Mouse (Mus musculus): ENCODE data around the gene Klhdc8a. TPM values are rescaled to one million over a fixed set of nuclear protein-coding genes. Genes with fewer than 3 reads are reported as not detected.

The Klhdc8a gene
- total RNA-seq, 2 experiments from 2014 or later: 9.1 to 10.7 TPM

DNA sequence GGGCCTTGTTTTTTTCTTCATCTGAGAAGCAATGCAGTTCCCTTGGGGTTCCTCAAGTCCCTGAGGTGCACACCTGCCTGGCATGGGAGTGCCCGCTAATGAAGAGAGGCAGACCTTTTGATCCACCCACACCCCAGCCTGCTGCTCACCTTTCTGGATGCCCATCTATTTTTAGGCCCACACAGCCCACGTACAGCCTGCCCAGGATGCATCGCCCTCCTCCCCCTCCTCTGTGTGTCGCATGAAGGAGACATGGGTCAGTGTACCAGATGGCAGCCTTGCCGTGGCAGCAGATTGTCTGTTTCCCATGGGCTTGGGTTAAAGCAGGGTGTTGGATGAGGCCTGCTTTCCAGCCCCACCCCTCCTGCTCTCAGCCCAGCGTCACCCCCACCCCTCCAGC, 8.5 kb upstream of the Klhdc8a start:
- intact Hi-C loops (cut with DNase I): no loop called here
- peak; percentile 71 for DNase-seq

- intact Hi-C loops (cut with DNase I): no loop called here
- peak; percentile 57 for DNase-seq
Measured at GRCm38 (mm10) chr1:132290921-132291675, 7.3 kb upstream of the Klhdc8a start.

DNA sequence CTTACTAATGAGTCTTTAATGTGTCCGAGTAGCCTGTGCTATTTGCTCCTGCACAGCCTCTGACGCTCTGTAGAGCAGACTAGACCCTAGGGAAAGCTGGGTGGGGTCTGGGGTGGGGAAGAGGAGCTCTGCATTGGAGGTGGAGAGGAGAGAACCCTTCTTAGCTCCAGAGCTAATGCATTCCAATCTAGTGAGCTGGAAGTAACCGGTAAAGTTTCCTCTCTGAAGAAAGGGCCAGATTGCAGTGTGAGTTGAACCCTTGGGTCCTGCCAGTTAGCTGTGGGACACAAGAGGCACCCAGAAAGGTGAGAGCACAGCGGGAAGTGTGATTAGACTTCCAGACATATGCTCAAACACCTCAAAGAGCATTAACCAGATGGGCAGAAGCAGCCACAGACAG, 6.7 kb upstream of the Klhdc8a start:
- DNase-seq: no peak
- intact Hi-C loops (cut with DNase I): no loop called here

GRCm38 (mm10) chr1:132292318-132293129, 5.9 kb upstream of the Klhdc8a start:
- DNase-seq: peak; percentile 65

GRCm38 (mm10) chr1:132295506-132295905, 2.9 kb upstream of the Klhdc8a start:
- DNase-seq: no peak
- intact Hi-C loops (cut with DNase I): no loop called here

More at GRCm38 (mm10) chr1:132292318-132293129, 5.9 kb upstream of the Klhdc8a start:
- intact Hi-C loops (cut with DNase I): no loop called here

- intact Hi-C loops (cut with DNase I): no loop called here
- DNase-seq: peak; percentile 34
Measured at GRCm38 (mm10) chr1:132296051-132296450, 2.4 kb upstream of the Klhdc8a start.

- intact Hi-C loops (cut with DNase I): no loop called here
- peak; percentile 37 for DNase-seq
Measured at GRCm38 (mm10) chr1:132298801-132299464, 507 bp downstream of the Klhdc8a start.

GRCm38 (mm10) chr1:132299744-132300143, 1.3 kb downstream of the Klhdc8a start:
- DNase-seq: no peak
- intact Hi-C loops (cut with DNase I): no loop called here

DNA sequence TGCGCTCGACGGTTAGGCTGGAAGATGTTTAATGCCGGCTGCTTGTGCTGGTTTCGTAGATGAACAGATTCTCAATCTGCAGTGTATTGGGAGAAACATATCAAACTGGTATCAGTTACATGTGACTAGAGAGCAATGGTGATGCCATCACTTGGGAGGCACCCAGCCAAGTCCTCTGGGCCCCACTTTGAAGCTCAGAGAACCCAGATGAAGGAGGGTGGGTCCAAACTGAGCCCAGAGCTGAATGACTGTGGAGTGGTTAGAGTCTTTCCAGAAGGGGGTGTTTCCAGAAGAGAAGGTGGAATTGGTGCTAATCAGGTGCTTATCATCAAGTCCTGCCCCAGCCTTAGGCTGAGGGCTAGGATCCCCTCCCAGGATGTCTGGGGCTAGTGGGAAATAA, 2.8 kb downstream of the Klhdc8a start:
- DNase-seq: no peak
- intact Hi-C loops (cut with DNase I): no loop called here

DNA sequence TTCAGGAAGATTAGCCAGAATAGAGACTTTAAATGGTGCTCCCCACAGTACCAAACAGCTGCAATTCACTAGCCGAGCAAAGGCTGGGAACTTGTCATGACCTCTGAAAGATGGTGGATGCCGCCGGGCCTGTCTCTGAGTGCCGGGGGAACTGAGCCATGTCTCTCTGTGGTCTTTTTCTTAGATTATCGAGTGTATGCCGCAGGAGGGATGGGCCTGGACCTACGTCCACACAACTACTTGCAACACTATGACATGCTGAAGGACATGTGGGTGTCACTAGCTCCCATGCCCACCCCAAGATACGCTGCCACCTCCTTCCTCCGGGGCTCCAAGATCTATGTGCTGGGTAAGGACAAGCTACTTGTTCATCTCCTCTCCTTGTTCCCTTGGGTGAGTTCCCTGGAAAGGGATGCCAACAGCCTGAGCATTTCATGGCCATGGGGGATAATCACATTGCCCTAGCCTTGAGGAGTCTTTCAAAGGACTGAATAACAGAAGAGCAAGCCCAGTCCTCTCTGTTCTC, 4.0 kb downstream of the Klhdc8a start:
- intact Hi-C loops (cut with DNase I): no loop called here

GRCm38 (mm10) chr1:132304618-132305214, 6.3 kb downstream of the Klhdc8a start:
- intact Hi-C loops (cut with DNase I): no loop called here
- DNase-seq: no peak

More for the DNA sequence above, 4.0 kb downstream of the Klhdc8a start:
- no peak for DNase-seq

DNA sequence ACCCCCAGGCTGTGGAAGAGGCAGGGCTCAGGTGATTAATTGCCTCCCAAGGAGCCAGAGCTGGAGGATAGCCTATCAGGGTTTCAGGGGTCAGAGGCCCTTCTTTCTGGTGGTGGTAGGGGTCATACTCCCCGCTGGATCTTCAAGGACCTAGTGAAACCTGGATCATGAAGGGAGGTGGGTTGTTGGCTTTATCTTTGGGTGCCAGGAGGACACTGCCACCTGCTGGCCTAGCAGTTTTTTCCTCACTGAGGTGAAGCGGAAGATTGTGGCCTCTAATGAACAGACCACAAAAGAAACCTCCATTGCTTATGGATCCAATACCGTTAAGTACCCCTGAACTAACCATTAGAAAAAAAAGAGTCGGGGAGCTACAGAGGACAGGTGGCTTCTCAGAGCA, 7.7 kb downstream of the Klhdc8a start:
- peak; percentile 56 for DNase-seq

GRCm38 (mm10) chr1:132306808-132307207, 8.4 kb downstream of the Klhdc8a start:
- DNase-seq: no peak
- intact Hi-C loops (cut with DNase I): no loop called here

More for the DNA sequence above, 7.7 kb downstream of the Klhdc8a start:
- intact Hi-C loops (cut with DNase I): no loop called here

DNA sequence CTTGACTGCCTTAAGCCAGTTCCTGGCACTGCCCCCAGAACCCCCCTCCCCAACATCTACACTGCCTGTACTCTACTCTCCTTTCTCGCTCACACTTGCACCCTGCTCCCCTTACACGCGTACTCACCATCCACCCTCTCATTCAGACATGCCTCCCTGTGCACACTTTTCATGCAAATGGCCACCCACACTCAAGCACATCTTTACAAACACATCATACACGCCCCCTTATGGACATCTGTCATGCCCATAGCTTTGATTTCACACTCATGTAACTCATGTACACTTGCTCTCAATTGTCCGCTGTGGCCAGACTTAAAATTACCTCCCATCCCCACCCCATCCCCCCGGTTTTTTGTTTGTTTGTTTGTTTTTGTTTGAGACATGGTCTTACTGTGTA, 9.5 kb downstream of the Klhdc8a start:
- DNase-seq: no peak
- intact Hi-C loops (cut with DNase I): no loop called here

- DNase-seq: no peak
- intact Hi-C loops (cut with DNase I): no loop called here
Measured at GRCm38 (mm10) chr1:132308674-132309073, 10.2 kb downstream of the Klhdc8a start.

- DNase-seq: no peak
- intact Hi-C loops (cut with DNase I): loop anchor here (5.0 kb wide), 1 partner anchor 47 kb away; no protein-coding TSS in a partner anchor
Measured at GRCm38 (mm10) chr1:132310754-132311153, 12.3 kb downstream of the Klhdc8a start.

- intact Hi-C loops (cut with DNase I): loop anchor here (5.0 kb wide), 1 partner anchor 46 kb away; no protein-coding TSS in a partner anchor
- DNase-seq: no peak
Measured at GRCm38 (mm10) chr1:132311174-132311859, 12.9 kb downstream of the Klhdc8a start.

- intact Hi-C loops (cut with DNase I): loop anchor here (5.0 kb wide), 1 partner anchor 45 kb away; no protein-coding TSS in a partner anchor
- DNase-seq: no peak
Measured at GRCm38 (mm10) chr1:132312043-132312442, 13.6 kb downstream of the Klhdc8a start.

GRCm38 (mm10) chr1:132312703-132313102, 14.3 kb downstream of the Klhdc8a start:
- peak; percentile 52 for DNase-seq
- intact Hi-C loops (cut with DNase I): loop anchor here (5.0 kb wide), 1 partner anchor 45 kb away; no protein-coding TSS in a partner anchor

All from left cerebral cortex, postnatal 4 days (tissue).